Comparison of ENCODE assay signal across 19 mouse cellular contexts in genomic region chr5:107873330-107873729, GRCm38 (mm10). TPM values are rescaled to one million over a fixed set of nuclear protein-coding genes. Genes with fewer than 3 reads are reported as not detected.
DNase-seq lines count a peak whose midpoint lies in the region; ATAC-seq and TF ChIP-seq lines count a peak whose summit lies in the region.
"Had no signal": no experiment of that assay in that cellular context is flagged by ENCODE, and none has a peak within 500 bp of the region (broad histone marks: within the 10 kb centered on the region; RNA-seq: fewer than 3 reads in every experiment).

No protein-coding gene starts in this region.

- peaks cover 6 to 38% of the 10 kb centered on the region in 2 experiments for H3K4me1 ChIP-seq in heart, embryonic 14.5 days (ENCODE audit: control insufficient read depth in 2 of 2, insufficient read depth in 2 of 2, low read length in 2 of 2)
- H3K4me1 ChIP-seq in bone marrow macrophage, adult 2 months (ENCODE audit: control insufficient read depth, insufficient read depth, low read length): peaks cover 28% of the 10 kb centered on the region
- H3K4me1 ChIP-seq in intestine, embryonic 15.5 days (replicated peaks): no peaks in the 10 kb centered on the region
- no peaks in the 10 kb centered on the region for H3K4me1 ChIP-seq in kidney, embryonic 15.5 days
- H3K4me1 ChIP-seq: forebrain, embryonic 15.5 days; hindbrain, embryonic 13.5 days; midbrain, embryonic 10.5 days had no signal

- H3K4me3 ChIP-seq in heart, embryonic 14.5 days (ENCODE audit: control insufficient read depth in 1 of 2, insufficient read depth in 1 of 2, low read depth in 1 of 2, low read length in 2 of 2): no peak overlapping the region
- no peak overlapping the region for H3K4me3 ChIP-seq in bone marrow macrophage, adult 2 months (ENCODE audit: insufficient read depth, low read length)
- no peak overlapping the region for H3K4me3 ChIP-seq in intestine, embryonic 15.5 days (replicated peaks)
- no peak overlapping the region for H3K4me3 ChIP-seq in kidney, embryonic 15.5 days (replicated peaks)
- H3K4me3 ChIP-seq: forebrain, embryonic 15.5 days; hindbrain, embryonic 13.5 days; midbrain, embryonic 10.5 days had no signal

- no peak for ATAC-seq in heart, embryonic 14.5 days (ENCODE audit: insufficient number of reproducible peaks, insufficient read depth, low FRiP score, low read depth)
- ATAC-seq in intestine, embryonic 15.5 days: no peak
- ATAC-seq in megakaryocyte progenitor cell, adult 5-6 weeks (replicated peaks; ENCODE audit: poor library complexity): peak; percentile 2; the same call in 1 of the 2 replicates
- no peak for ATAC-seq in kidney, embryonic 15.5 days (replicated peaks; ENCODE audit: low FRiP score)
- ATAC-seq: forebrain, embryonic 15.5 days had no signal

- no peaks in the 10 kb centered on the region for H3K27me3 ChIP-seq in heart, embryonic 14.5 days (ENCODE audit: control insufficient read depth, insufficient read depth, low read length)
- no peaks in the 10 kb centered on the region for H3K27me3 ChIP-seq in intestine, embryonic 15.5 days (replicated peaks)
- H3K27me3 ChIP-seq in kidney, embryonic 15.5 days: 0 out of 2 replicates have a peak, but pooled peaks cover 3% of the 10 kb centered on the region
- H3K27me3 ChIP-seq: forebrain, embryonic 15.5 days; hindbrain, embryonic 13.5 days had no signal

- no peak for DNase-seq in heart, adult 9 months (ENCODE audit: low spot score in 2 of 2)
- DNase-seq in kidney, postnatal 25 days: no peak
- no peak for DNase-seq in layer of hippocampus, adult 8-10 months (ENCODE audit: low spot score in 2 of 2)
- DNase-seq: adrenal gland, postnatal 36 days; cerebellum, adult 18-20 months; gastrocnemius, postnatal 10 days; kidney, postnatal 10 days; lung, postnatal 10 days; right cerebral cortex, postnatal 14 days had no signal

- 85% methylated on average over 6 of the region's 6 CpGs for WGBS in heart, embryonic 14.5 days
- 73% methylated on average over 6 of the region's 6 CpGs for WGBS in intestine, embryonic 15.5 days
- WGBS in kidney, embryonic 15.5 days: 93% methylated on average over 6 of the region's 6 CpGs

- TF ChIP-seq POLR2A in bone marrow macrophage, adult 2 months (IDR thresholded peaks at IDR 0.05; ENCODE audit: borderline replicate concordance, low read depth, low read length): no peak

- H3K9me3 ChIP-seq in heart, embryonic 14.5 days (ENCODE audit: control insufficient read depth, low read length): no peaks in the 10 kb centered on the region
- no peaks in the 10 kb centered on the region for H3K9me3 ChIP-seq in intestine, embryonic 15.5 days
- H3K9me3 ChIP-seq in kidney, embryonic 15.5 days (replicated peaks): no peaks in the 10 kb centered on the region
- H3K9me3 ChIP-seq: forebrain, embryonic 15.5 days; hindbrain, embryonic 13.5 days; midbrain, embryonic 10.5 days had no signal

- TF ChIP-seq CTCF in bone marrow macrophage, adult 2 months (IDR thresholded peaks at IDR 0.05; ENCODE audit: low read depth, low read length): no peak

- H3K27ac ChIP-seq in heart, embryonic 14.5 days (replicated peaks in 1 of 2; ENCODE audit: control insufficient read depth in 1 of 2, insufficient read depth in 1 of 2, low read depth in 2 of 2, low read length in 2 of 2): peak overlapping the region; percentile 94 to 98
- peak overlapping the region; percentile 45; the same call in 1 of the 2 replicates for H3K27ac ChIP-seq in bone marrow macrophage, adult 2 months (ENCODE audit: insufficient read depth, low read depth, low read length)
- peak overlapping the region; percentile 66; the same call in 1 of the 2 replicates for H3K27ac ChIP-seq in intestine, embryonic 15.5 days
- no peak overlapping the region for H3K27ac ChIP-seq in kidney, embryonic 15.5 days
- H3K27ac ChIP-seq: forebrain, embryonic 15.5 days; hindbrain, embryonic 13.5 days; midbrain, embryonic 10.5 days had no signal

- no peaks in the 10 kb centered on the region for H3K36me3 ChIP-seq in heart, embryonic 14.5 days (ENCODE audit: control insufficient read depth, insufficient read depth, low read length)
- no peaks in the 10 kb centered on the region for H3K36me3 ChIP-seq in intestine, embryonic 15.5 days
- no peaks in the 10 kb centered on the region for H3K36me3 ChIP-seq in kidney, embryonic 15.5 days
- H3K36me3 ChIP-seq: forebrain, embryonic 15.5 days; hindbrain, embryonic 13.5 days; midbrain, embryonic 10.5 days had no signal

- H3K4me2 ChIP-seq in heart, embryonic 14.5 days (ENCODE audit: low read length): peak overlapping the region; percentile 46
- no peak overlapping the region for H3K4me2 ChIP-seq in intestine, embryonic 15.5 days (replicated peaks)
- no peak overlapping the region for H3K4me2 ChIP-seq in kidney, embryonic 15.5 days
- H3K4me2 ChIP-seq: forebrain, embryonic 15.5 days; hindbrain, embryonic 13.5 days had no signal

- H3K9ac ChIP-seq in heart, embryonic 14.5 days (ENCODE audit: low read length): peak overlapping the region; percentile 14
- H3K9ac ChIP-seq in intestine, embryonic 15.5 days: no peak overlapping the region
- H3K9ac ChIP-seq in kidney, embryonic 15.5 days: no peak overlapping the region
- H3K9ac ChIP-seq: forebrain, embryonic 15.5 days; hindbrain, embryonic 13.5 days had no signal

RNA-seq across cellular contexts. Expression of gene Evi5, which starts 1.6 kb away (rescaled TPM):
- 45.9 and 50.2 TPM in 2 replicates for polyA plus RNA-seq in heart, embryonic 14.5 days (2014; fragmentation: Nextera tagmentation; extraction: Ambion mirVana)
- polyA plus RNA-seq in bone marrow macrophage, adult 2 months (2012; ENCODE audit: insufficient read depth, insufficient read length, missing spikeins): 30.7 and 34.6 TPM in 2 replicates
- polyA plus RNA-seq in intestine, embryonic 15.5 days (2015; fragmentation: Nextera tagmentation; extraction: Ambion mirVana): 60.1 and 66.3 TPM in 2 replicates
- total RNA-seq in megakaryocyte progenitor cell, adult 5-6 weeks (2015): 19.5 and 21.4 TPM in 2 replicates
- total RNA-seq in megakaryocyte progenitor cell, adult 5-6 weeks (2017): 12.2 and 16.6 TPM in 2 replicates
- total RNA-seq in layer of hippocampus, adult 8-10 months (2022): 10 to 100 TPM; 64.9 to 75.5 (median 68.0) TPM
- 76.3 and 78.1 TPM in 2 replicates for polyA plus RNA-seq in kidney, embryonic 15.5 days (2015; fragmentation: Nextera tagmentation; extraction: Ambion mirVana)

RNA-seq across cellular contexts. Expression of gene Rpl5, which starts 27.0 kb away (rescaled TPM):
- 44.9 and 47.3 TPM in 2 replicates for polyA plus RNA-seq in heart, embryonic 14.5 days (2014; fragmentation: Nextera tagmentation; extraction: Ambion mirVana)
- 54.3 and 57.8 TPM in 2 replicates for polyA plus RNA-seq in bone marrow macrophage, adult 2 months (2012; ENCODE audit: insufficient read depth, insufficient read length, missing spikeins)
- 75.2 and 78.0 TPM in 2 replicates for polyA plus RNA-seq in intestine, embryonic 15.5 days (2015; fragmentation: Nextera tagmentation; extraction: Ambion mirVana)
- 475 and 483 TPM in 2 replicates for total RNA-seq in megakaryocyte progenitor cell, adult 5-6 weeks (2015)
- 228 and 280 TPM in 2 replicates for total RNA-seq in megakaryocyte progenitor cell, adult 5-6 weeks (2017)
- total RNA-seq in layer of hippocampus, adult 8-10 months (2022): 10 to 100 TPM; 62.0 to 75.5 (median 66.3) TPM
- polyA plus RNA-seq in kidney, embryonic 15.5 days (2015; fragmentation: Nextera tagmentation; extraction: Ambion mirVana): 84.9 and 85.4 TPM in 2 replicates

RNA-seq across cellular contexts. Expression of gene Ube2d2b, which starts 43.4 kb away (rescaled TPM):
- polyA plus RNA-seq in heart, embryonic 14.5 days (2014; fragmentation: Nextera tagmentation; extraction: Ambion mirVana): 0.35 and 0.42 TPM in 2 replicates
- polyA plus RNA-seq in bone marrow macrophage, adult 2 months (2012; ENCODE audit: insufficient read depth, insufficient read length, missing spikeins): not detected in 2 replicates
- 0.10 TPM in 1 of 2 replicates, not detected in the other for polyA plus RNA-seq in intestine, embryonic 15.5 days (2015; fragmentation: Nextera tagmentation; extraction: Ambion mirVana)
- total RNA-seq in megakaryocyte progenitor cell, adult 5-6 weeks (2015): not detected in 2 replicates
- total RNA-seq in megakaryocyte progenitor cell, adult 5-6 weeks (2017): not detected in 2 replicates
- total RNA-seq in layer of hippocampus, adult 8-10 months (2022): not detected
- 0.30 and 0.35 TPM in 2 replicates for polyA plus RNA-seq in kidney, embryonic 15.5 days (2015; fragmentation: Nextera tagmentation; extraction: Ambion mirVana)
- total RNA-seq: adrenal gland, postnatal 36 days; common myeloid progenitor, adult 5-6 weeks; gastrocnemius, postnatal 10 days; layer of hippocampus, postnatal 25 days had no signal
